Mouse (Mus musculus): ENCODE measurements at regions not wholly inside any gene's neighbourhood (a gene's known extent, or its start where the extent isn't known, plus 50 kb on each side); places are given as distances from the start of the nearest gene placed in this dataset.

GRCm38 (mm10) chr13:37149066-37149781 is 99.2 kb upstream of the F13a1 start:
- DNase-seq = no peak

GRCm38 (mm10) chr13:37148627-37149026 is 98.6 kb upstream of the F13a1 start:
- DNase-seq = no peak

GRCm38 (mm10) chr13:37147790-37148189 is 97.7 kb upstream of the F13a1 start:
- DNase-seq = no peak

- no peak for DNase-seq
Observed at GRCm38 (mm10) chr13:37142812-37143211, 92.8 kb upstream of the F13a1 start.

- no peak for DNase-seq
Observed at GRCm38 (mm10) chr13:37135115-37135514, 85.1 kb upstream of the F13a1 start.

- DNase-seq = no peak
Observed at GRCm38 (mm10) chr13:37134518-37134917, 84.5 kb upstream of the F13a1 start.

- peak; percentile 10 for DNase-seq
Observed at GRCm38 (mm10) chr13:37130637-37131036, 80.6 kb upstream of the F13a1 start.

- no peak for DNase-seq
Observed at GRCm38 (mm10) chr13:37121602-37122001, 71.6 kb upstream of the F13a1 start.

- DNase-seq = no peak
Observed at GRCm38 (mm10) chr13:37120219-37120618, 70.2 kb upstream of the F13a1 start.

- DNase-seq = no peak
Observed at GRCm38 (mm10) chr13:37114324-37114723, 64.3 kb upstream of the F13a1 start.

GRCm38 (mm10) chr13:37111747-37112146 is 61.7 kb upstream of the F13a1 start:
- DNase-seq = no peak

- DNase-seq = no peak
Observed at GRCm38 (mm10) chr13:37107721-37108120, 57.7 kb upstream of the F13a1 start.

- no peak for DNase-seq
Observed at GRCm38 (mm10) chr13:37106009-37106408, 56.0 kb upstream of the F13a1 start.

GRCm38 (mm10) chr13:37104410-37105294 is 54.6 kb upstream of the F13a1 start:
- DNase-seq = no peak

GRCm38 (mm10) chr13:37103741-37104296 is 53.8 kb upstream of the F13a1 start:
- DNase-seq = no peak

- no peak for DNase-seq
Observed at GRCm38 (mm10) chr13:37101755-37102154, 51.7 kb upstream of the F13a1 start.

All from gastrocnemius, postnatal 10 days (tissue).